Mouse (Mus musculus) liver, embryonic 14.5 days (tissue): ENCODE measurements at regions not wholly inside any gene's neighbourhood (a gene's known extent, or its start where the extent isn't known, plus 50 kb on each side); places are given as distances from the start of the nearest gene placed in this dataset.

Experiments used
- ATAC-seq: fragments of 200-750 bp; cut with Nextera tagmentation; 2 replicates; pipeline ENCODE4 v1.8.0; 2017; ENCODE audit warnings: moderate number of reproducible peaks, mild to moderate bottlenecking, moderate library complexity; ENCODE audit not compliant: insufficient read depth
- DNase-seq, 3 experiments: peaks; one replicate each; pipeline ENCODE4 v3.0.0-alpha.2; 2012 to 2013; ENCODE audit warnings: low read depth in 3 of 3, low spot score in 3 of 3
- H3K27ac ChIP-seq: fragments of 300-500 bp; sonication (generic); 2 replicates; pipeline ENCODE4 v1.5.1; 2014; ENCODE audit warnings: moderate library complexity, mild to moderate bottlenecking, control low read depth, inconsistent platforms
- H3K27me3 ChIP-seq: fragments of 300-500 bp; sonication (generic); 2 replicates; pipeline ENCODE4 v1.6.1; 2014; ENCODE audit warnings: mild to moderate bottlenecking, low read length, moderate library complexity; ENCODE audit not compliant: control insufficient read depth, insufficient read depth
- H3K36me3 ChIP-seq: fragments of 300-500 bp; sonication (generic); replicated peaks from 2 replicates; pipeline ENCODE4 v1.6.1; 2014; ENCODE audit warnings: low read depth; ENCODE audit not compliant: control insufficient read depth, insufficient read depth
- H3K4me1 ChIP-seq, 2 experiments: fragments of 200-500 bp in 1 of 2; fragments of 300-500 bp in 1 of 2; sonication (generic) in 1 of 2; replicated peaks; 2 replicates each; pipeline ENCODE4 v1.6.1; 2012 to 2014; ENCODE audit warnings: antibody characterized with exemption in 1 of 2, inconsistent platforms in 1 of 2, low read length in 1 of 2; ENCODE audit not compliant: control insufficient read depth in 2 of 2, insufficient read depth in 2 of 2
- H3K4me2 ChIP-seq: fragments of 300-500 bp; sonication (generic); 2 replicates; pipeline ENCODE4 v1.6.1; 2014; ENCODE audit warnings: low read depth, mild to moderate bottlenecking, control low read depth, moderate library complexity
- H3K4me3 ChIP-seq, 2 experiments: fragments of 200-500 bp in 1 of 2; fragments of 300-500 bp in 1 of 2; sonication (generic) in 1 of 2; 2 replicates each; pipeline ENCODE4 v1.5.1; 2012 to 2014; ENCODE audit warnings: low read depth in 2 of 2, low read length in 2 of 2, mild to moderate bottlenecking in 2 of 2, control low read depth in 1 of 2, inconsistent platforms in 1 of 2, moderate library complexity in 1 of 2; ENCODE audit not compliant: insufficient read depth in 1 of 2
- H3K9ac ChIP-seq: fragments of 300-500 bp; sonication (generic); replicated peaks from 2 replicates; pipeline ENCODE4 v1.6.1; 2014; ENCODE audit warnings: mild to moderate bottlenecking, control low read depth, moderate library complexity
- H3K9me3 ChIP-seq: fragments of 300-500 bp; sonication (generic); 2 replicates; pipeline ENCODE4 v1.6.1; 2016; ENCODE audit warnings: low read length, mixed read lengths; ENCODE audit not compliant: control insufficient read depth
- CTCF ChIP-seq: IDR thresholded peaks from 2 replicates; pipeline ENCODE4 v1.5.1; 2016; ENCODE audit warnings: antibody characterized with exemption, low read depth, control low read depth
- EP300 ChIP-seq: IDR thresholded peaks from 2 replicates; pipeline ENCODE4 v1.6.1; 2016; ENCODE audit warnings: antibody characterized with exemption, low read depth
- WGBS: fragments of 180-500 bp; shearing (Covaris S2); extraction: QIAGEN DNeasy Blood & Tissue Kit; methylation state at CpG from one replicate; pipeline ENCODE4 v1.1.7; 2014; ENCODE audit not compliant: insufficient replicate concordance; 5-methylcytosine and 5-hydroxymethylcytosine counted together

- Histone ChIP-seq H3K27ac (no peak overlapping the region), H3K4me2 (no peak overlapping the region), H3K4me1 (no peaks in the 10 kb centered on the region), H3K9ac (no peak overlapping the region), H3K4me3 (no peak overlapping the region), H3K36me3 (no peaks in the 10 kb centered on the region), H3K9me3 (no peaks in the 10 kb centered on the region), H3K27me3 (no peaks in the 10 kb centered on the region)
- ATAC-seq (no peak), DNase-seq (no peak)
- WGBS, result 71% methylated on average over 9 of the region's 9 CpGs
- TF ChIP-seq CTCF (no peak), EP300 (no peak)
Observed at GRCm38 (mm10) chr13:52451486-52451885, 79.6 kb downstream of the Diras2 start.

GRCm38 (mm10) chr13:52452291-52452690 is 78.8 kb downstream of the Diras2 start:
- WGBS, result 50% methylated on average over 4 of the region's 4 CpGs
- Histone ChIP-seq H3K36me3 (no peaks in the 10 kb centered on the region), H3K9me3 (no peaks in the 10 kb centered on the region), H3K4me3 (no peak overlapping the region), H3K4me2 (no peak overlapping the region), H3K4me1 (no peaks in the 10 kb centered on the region), H3K27me3 (no peaks in the 10 kb centered on the region), H3K27ac (no peak overlapping the region), H3K9ac (no peak overlapping the region)
- TF ChIP-seq CTCF (no peak), EP300 (no peak)
- no peak for ATAC-seq
- DNase-seq, result no peak
